26 mouse cellular contexts compared by ENCODE assay signal in the genomic region with DNA sequence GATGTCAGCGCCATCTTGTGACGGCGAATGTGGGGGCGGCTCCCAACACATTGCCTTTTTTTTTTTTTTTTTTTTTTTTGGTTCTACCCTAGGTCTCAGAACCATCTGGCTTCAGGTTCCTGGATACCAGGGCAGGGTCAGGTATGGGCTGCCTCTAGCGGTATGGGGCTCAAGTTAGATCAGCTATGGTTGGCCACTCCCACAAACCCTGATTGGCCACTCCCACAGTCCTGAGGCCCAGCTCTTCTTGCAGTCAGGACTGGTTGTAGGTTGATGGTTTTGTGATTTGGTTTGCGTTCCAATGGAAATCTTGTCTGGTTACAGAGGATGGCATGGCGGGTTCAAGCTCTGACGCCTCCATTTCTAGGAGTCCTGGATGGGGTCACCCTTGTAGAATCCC.
"Had no signal": no experiment of that assay in that cellular context is flagged by ENCODE, and none has a peak within 500 bp of the region (broad histone marks: within the 10 kb centered on the region; RNA-seq: fewer than 3 reads in every experiment).

No protein-coding gene starts in this region.

- H3K9ac ChIP-seq: heart, embryonic 13.5 days; heart, embryonic 15.5 days; hindbrain, embryonic 14.5 days; intestine, embryonic 15.5 days; limb, embryonic 13.5 days; limb, embryonic 15.5 days; liver, embryonic 12.5 days; liver, embryonic 14.5 days had no signal

- H3K4me2 ChIP-seq: heart, embryonic 11.5 days; heart, embryonic 13.5 days; heart, embryonic 15.5 days; hindbrain, embryonic 14.5 days; intestine, embryonic 15.5 days; limb, embryonic 13.5 days; limb, embryonic 15.5 days; liver, embryonic 12.5 days had no signal

- ATAC-seq: hindbrain, embryonic 16.5 days; inflammation-experienced regulatory T-cells, adult 6 months; intestine, embryonic 15.5 days; intestine, postnatal 0 days; liver, embryonic 12.5 days had no signal

- H3K4me3 ChIP-seq: gastrocnemius, adult 2 months; heart, adult 2 months; heart, embryonic 13.5 days; heart, embryonic 15.5 days; intestine, embryonic 15.5 days; limb, embryonic 13.5 days; limb, embryonic 15.5 days; liver, embryonic 12.5 days had no signal

- H3K27me3 ChIP-seq: heart, embryonic 13.5 days; heart, embryonic 15.5 days; intestine, embryonic 15.5 days; limb, embryonic 15.5 days; liver, embryonic 12.5 days had no signal

- H3K4me1 ChIP-seq: heart, embryonic 13.5 days; heart, embryonic 15.5 days; intestine, embryonic 15.5 days; limb, embryonic 13.5 days; limb, embryonic 15.5 days; liver, embryonic 12.5 days had no signal

- H3K27ac ChIP-seq: gastrocnemius, adult 2 months; heart, adult 2 months; heart, embryonic 13.5 days; heart, embryonic 15.5 days; hindbrain, embryonic 14.5 days; intestine, embryonic 15.5 days; limb, embryonic 13.5 days; limb, embryonic 15.5 days; liver, embryonic 12.5 days; liver, embryonic 14.5 days had no signal

- DNase-seq: gastrocnemius, adult 2 months; gastrocnemius, postnatal 10 days; gastrocnemius, postnatal 25 days; heart, adult 11 months; heart, adult 2 months; heart, postnatal 14 days; heart, postnatal 36 days; kidney, adult 18-20 months; kidney, adult 8-10 months; kidney, postnatal 10 days; kidney, postnatal 25 days; layer of hippocampus, adult 9-11 months; layer of hippocampus, postnatal 36 days; left cerebral cortex, postnatal 4 days had no signal

- H3K36me3 ChIP-seq: heart, embryonic 13.5 days; heart, embryonic 15.5 days; intestine, embryonic 15.5 days; limb, embryonic 13.5 days; limb, embryonic 15.5 days; liver, embryonic 12.5 days had no signal

- H3K9me3 ChIP-seq: heart, embryonic 15.5 days; intestine, embryonic 15.5 days had no signal
